Mouse (Mus musculus) thymus, adult 2 months (tissue): Measurements from ENCODE around the gene Fsd2. TPM values are rescaled to one million over a fixed set of nuclear protein-coding genes. Genes with fewer than 3 reads are reported as not detected.

Experiments used
- DNase-seq: peaks from one replicate; pipeline ENCODE4 v3.0.0; 2021
- H3K27ac ChIP-seq: fragments of 200-500 bp; 2 replicates; pipeline ENCODE4 v1.5.1; 2012; ENCODE audit warnings: low read length, control low read depth; ENCODE audit not compliant: control insufficient read depth, insufficient read depth
- H3K27me3 ChIP-seq: fragments of 200-500 bp; 2 replicates; pipeline ENCODE4 v1.6.1; 2012; ENCODE audit warnings: mild to moderate bottlenecking, low read length, moderate library complexity, mixed read lengths; ENCODE audit not compliant: control insufficient read depth, insufficient read depth
- H3K36me3 ChIP-seq: fragments of 200-500 bp; 2 replicates; pipeline ENCODE4 v1.6.1; 2012; ENCODE audit warnings: mild to moderate bottlenecking, low read length, moderate library complexity; ENCODE audit not compliant: control insufficient read depth, insufficient read depth
- H3K4me1 ChIP-seq: fragments of 200-500 bp; replicated peaks from 2 replicates; pipeline ENCODE4 v1.6.1; 2012; ENCODE audit warnings: low read length; ENCODE audit not compliant: control insufficient read depth, insufficient read depth
- H3K4me3 ChIP-seq: fragments of 200-500 bp; 2 replicates; pipeline ENCODE4 v1.5.1; 2012; ENCODE audit warnings: mild to moderate bottlenecking, low read length, control low read depth, moderate library complexity; ENCODE audit not compliant: control insufficient read depth, insufficient read depth
- CTCF ChIP-seq: fragments of 200-500 bp; IDR thresholded peaks from 2 replicates; pipeline ENCODE4 v1.5.1; 2012; ENCODE audit warnings: mild to moderate bottlenecking, control low read depth, low read length, moderate library complexity, borderline replicate concordance; ENCODE audit not compliant: control insufficient read depth, poor library complexity, insufficient read depth; ENCODE audit errors: extremely low read depth
- POLR2A ChIP-seq: fragments of 200-500 bp; IDR thresholded peaks from 2 replicates; pipeline ENCODE4 v1.6.1; 2012; ENCODE audit warnings: mild to moderate bottlenecking, low read length, control low read depth, moderate library complexity; ENCODE audit not compliant: control insufficient read depth, poor library complexity, insufficient read depth; ENCODE audit errors: extremely low read depth
- WGBS: fragments of 180-500 bp; shearing (Covaris S2); methylation state at CpG from one replicate; pipeline ENCODE4 v1.1.7; 2018; 5-methylcytosine and 5-hydroxymethylcytosine counted together
- polyA plus RNA-seq: library from polyadenylated mRNA; depleted of rRNA; stranded (reverse); fragments of >200 nt; gene quantifications from 2 replicates; pipeline ENCODE4 v1.2.3, GENCODE M21; 2012

Gene Fsd2
- polyA plus RNA-seq, 1 experiment: 3.2 TPM

GRCm38 (mm10) chr7:81570271-81570670 is 3.5 kb upstream of the Fsd2 start:
- peaks cover 11% of the 10 kb centered on the region for H3K4me1 ChIP-seq
- no peaks in the 10 kb centered on the region for H3K27me3 ChIP-seq
- H3K27ac ChIP-seq: no peak overlapping the region
- no peak for DNase-seq
- WGBS: 95% methylated on average over 3 of the region's 3 CpGs
- no peak overlapping the region for H3K4me3 ChIP-seq
- TF ChIP-seq POLR2A (no peak), CTCF (no peak)
- H3K36me3 ChIP-seq: no peaks in the 10 kb centered on the region; the same call in 1 of the 2 replicates

- 98% methylated on average over 1 of the region's 1 CpGs for WGBS
- Histone ChIP-seq H3K27ac (no peak overlapping the region), H3K27me3 (no peaks in the 10 kb centered on the region), H3K4me3 (no peak overlapping the region), H3K36me3 (no peaks in the 10 kb centered on the region; the same call in 1 of the 2 replicates), H3K4me1 (peaks cover 11% of the 10 kb centered on the region)
- no peak for TF ChIP-seq CTCF
- no peak for TF ChIP-seq POLR2A
- DNase-seq: no peak
These were observed 3.1 kb upstream of the Fsd2 start for GRCm38 (mm10) chr7:81569851-81570250.

- Histone ChIP-seq H3K27ac (no peak overlapping the region), H3K4me3 (no peak overlapping the region), H3K36me3 (no peaks in the 10 kb centered on the region), H3K4me1 (peaks cover 4% of the 10 kb centered on the region), H3K27me3 (no peaks in the 10 kb centered on the region)
- WGBS: 96% methylated on average over 5 of the region's 5 CpGs
- no peak for DNase-seq
- TF ChIP-seq POLR2A (no peak), CTCF (no peak)
These were observed 652 bp upstream of the Fsd2 start for GRCm38 (mm10) chr7:81567396-81567795.

GRCm38 (mm10) chr7:81566332-81566731 is 412 bp downstream of the Fsd2 start:
- Histone ChIP-seq H3K36me3 (no peaks in the 10 kb centered on the region), H3K4me1 (no peaks in the 10 kb centered on the region), H3K4me3 (no peak overlapping the region), H3K27ac (no peak overlapping the region), H3K27me3 (no peaks in the 10 kb centered on the region)
- 97% methylated on average over 4 of the region's 4 CpGs for WGBS
- TF ChIP-seq POLR2A: no peak
- no peak for TF ChIP-seq CTCF
- DNase-seq: no peak

- Histone ChIP-seq H3K27me3 (no peaks in the 10 kb centered on the region), H3K4me1 (no peaks in the 10 kb centered on the region), H3K27ac (no peak overlapping the region), H3K36me3 (no peaks in the 10 kb centered on the region), H3K4me3 (no peak overlapping the region)
- WGBS: 91% methylated on average over 7 of the region's 7 CpGs
- no peak for DNase-seq
- TF ChIP-seq POLR2A (no peak), CTCF (no peak)
These were observed 1.2 kb downstream of the Fsd2 start for GRCm38 (mm10) chr7:81565381-81566055.

GRCm38 (mm10) chr7:81564766-81565165 is 2.0 kb downstream of the Fsd2 start:
- no peak for DNase-seq

GRCm38 (mm10) chr7:81563506-81564015 is 3.2 kb downstream of the Fsd2 start:
- 88% methylated on average over 4 of the region's 4 CpGs for WGBS
- Histone ChIP-seq H3K4me3 (no peak overlapping the region), H3K27ac (no peak overlapping the region), H3K27me3 (no peaks in the 10 kb centered on the region), H3K36me3 (no peaks in the 10 kb centered on the region), H3K4me1 (no peaks in the 10 kb centered on the region)
- no peak for DNase-seq
- TF ChIP-seq CTCF (no peak), POLR2A (no peak)

More at GRCm38 (mm10) chr7:81564766-81565165, 2.0 kb downstream of the Fsd2 start:
- Histone ChIP-seq H3K27ac (no peak overlapping the region), H3K27me3 (no peaks in the 10 kb centered on the region), H3K4me3 (no peak overlapping the region), H3K4me1 (no peaks in the 10 kb centered on the region), H3K36me3 (no peaks in the 10 kb centered on the region)
- whole genome bisulfite sequencing: 89% methylated on average over 7 of the region's 7 CpGs
- TF ChIP-seq POLR2A: no peak
- TF ChIP-seq CTCF: no peak
